Mouse (Mus musculus) spleen, adult 18-20 months (tissue): ENCODE results near the gene Map3k1.
"Not testable (repeated sequence)": the region's sequence is repeated elsewhere in the genome, so short reads cannot be mapped to it uniquely, and the experiment has no call there.

ENCODE experiments used
- DNase-seq, 2 experiments: peaks; one replicate each; pipeline ENCODE4 v3.0.0; 2022; ENCODE audit warnings: mixed read lengths in 2 of 2

Map3k1 gene

GRCm38 (mm10) chr13:111741204-111741990 lies 67.4 kb downstream of the Map3k1 start:
- DNase-seq = no peak

DNA sequence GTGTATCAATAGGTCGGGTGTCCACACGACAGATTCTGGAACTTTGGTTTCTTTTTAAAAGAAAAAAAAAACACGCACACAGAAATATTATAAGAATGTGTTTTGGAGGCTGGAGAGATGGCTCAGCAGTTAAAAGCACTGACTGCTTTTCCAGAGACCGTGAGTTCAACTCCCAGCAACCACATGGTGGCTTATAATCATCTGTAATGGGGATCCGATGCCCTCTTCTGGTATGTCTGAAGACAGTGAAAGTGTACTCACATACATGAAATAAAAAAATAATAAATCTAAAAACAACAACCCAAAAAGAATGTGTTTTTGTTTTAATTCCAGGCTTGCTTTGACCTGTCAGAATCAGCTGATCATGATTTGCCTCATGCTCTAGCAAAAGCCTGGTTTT lies 81.9 kb downstream of the Map3k1 start:
- no peak for DNase-seq

GRCm38 (mm10) chr13:111725165-111726077 lies 83.4 kb downstream of the Map3k1 start:
- peak; percentile 95 to 97 for DNase-seq

DNA sequence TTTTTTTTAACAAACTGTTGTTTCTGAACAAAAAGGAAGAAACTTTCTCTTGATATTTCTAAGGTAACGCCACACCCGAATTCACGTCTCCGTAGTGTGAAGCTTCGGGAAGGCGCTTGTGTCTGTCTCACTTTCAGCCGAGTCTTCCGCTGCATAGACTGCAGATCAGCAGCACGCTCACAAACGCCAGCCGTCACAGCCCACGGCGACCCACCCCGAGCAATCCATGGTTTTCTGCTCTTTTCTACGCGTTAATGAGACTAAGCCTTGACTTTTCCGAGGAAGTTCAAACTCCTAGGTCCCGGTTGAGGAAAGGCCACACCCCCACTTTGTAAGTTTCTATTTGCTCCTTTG lies 84.0 kb downstream of the Map3k1 start:
- no peak for DNase-seq

DNA sequence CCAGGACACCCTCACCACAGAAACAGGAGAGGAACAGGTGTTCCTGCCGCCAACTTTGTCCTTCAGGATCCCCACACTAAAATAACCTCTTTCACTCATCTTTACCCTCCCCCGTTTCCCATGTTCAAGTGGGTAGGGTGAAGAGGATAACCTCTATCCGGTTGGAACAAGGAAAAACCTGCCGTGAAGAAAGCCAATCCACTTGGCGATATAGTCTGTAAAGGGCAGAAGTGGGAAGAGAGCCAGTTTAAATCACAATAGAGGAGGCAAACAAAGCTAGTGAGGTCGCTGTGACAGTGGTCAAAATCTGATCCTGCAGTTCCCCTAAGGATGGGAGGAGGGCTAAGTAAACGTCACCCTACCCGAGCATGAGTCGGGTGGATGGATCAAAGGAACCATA lies 89.1 kb downstream of the Map3k1 start:
- no peak for DNase-seq

DNA sequence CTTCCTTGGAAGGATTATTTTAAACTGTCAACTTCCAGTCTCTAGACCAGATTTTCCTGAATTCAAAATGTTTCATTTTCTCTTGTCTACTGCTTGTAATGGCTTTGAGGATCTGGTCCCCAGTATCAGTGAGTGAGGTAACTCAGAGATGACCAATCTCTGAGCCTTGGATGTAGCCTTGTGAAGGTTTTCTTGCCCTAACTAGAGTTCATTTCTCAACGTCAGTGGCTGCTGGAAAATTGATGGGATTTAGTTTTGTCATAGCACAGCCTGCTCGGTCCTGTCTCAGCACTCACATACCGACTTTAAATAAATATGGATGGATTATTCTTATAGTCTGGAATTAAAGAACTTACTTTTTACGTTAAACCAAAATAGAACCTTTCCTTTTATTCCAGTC lies 98.3 kb downstream of the Map3k1 start:
- DNase-seq = no peak

DNA sequence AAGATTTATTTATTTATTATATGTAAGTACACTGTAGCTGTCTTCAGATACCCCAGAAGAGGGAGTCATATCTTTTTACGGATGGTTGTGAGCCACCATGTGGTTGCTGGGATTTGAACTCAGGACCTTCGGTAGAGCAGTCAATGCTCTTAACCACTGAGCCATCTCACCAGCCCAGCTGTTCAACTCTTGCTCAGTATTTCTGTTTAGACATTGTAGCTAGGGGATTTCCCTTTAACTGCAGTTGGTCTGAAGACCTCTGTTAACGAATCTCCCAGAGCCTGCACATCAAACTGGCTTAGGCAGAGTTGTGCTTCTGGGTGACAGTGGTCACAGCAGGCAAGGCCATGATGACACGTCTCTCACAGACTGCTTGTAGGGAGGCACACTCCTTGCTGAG lies 104.8 kb downstream of the Map3k1 start:
- DNase-seq = not testable (repeated sequence)

DNA sequence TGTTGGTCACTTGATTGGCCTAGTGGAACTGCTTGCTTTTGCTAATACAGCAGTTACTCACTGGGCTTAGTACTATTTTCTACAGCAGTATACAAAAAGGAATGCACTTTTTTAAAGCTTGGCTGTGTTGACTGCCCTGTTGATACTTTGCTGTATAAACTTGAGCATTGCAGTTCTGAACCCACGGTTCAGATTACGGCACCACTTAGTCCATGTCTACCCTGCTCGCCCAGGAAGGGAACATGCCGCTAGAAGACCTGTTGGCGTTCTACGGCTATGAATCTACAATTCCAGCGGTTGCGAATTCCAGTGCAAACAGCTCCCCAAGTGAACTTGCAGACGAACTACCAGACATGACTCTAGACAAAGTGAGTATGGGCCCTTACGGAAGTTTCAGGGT lies 105.4 kb downstream of the Map3k1 start:
- DNase-seq = no peak
